Mouse (Mus musculus) cerebral cortex, adult 2 months (tissue): ENCODE results near the gene Gm44973.

Source experiments
- WGBS: fragments of 180-500 bp; shearing (Covaris S2); methylation state at CpG from one replicate; pipeline ENCODE4 v1.1.7; 2018; 5-methylcytosine and 5-hydroxymethylcytosine counted together

The Gm44973 gene

GRCm38 (mm10) chr7:5080815-5081214, 65.5 kb downstream of the Gm44973 start:
- WGBS, result 4% methylated on average over 6 of the region's 6 CpGs

GRCm38 (mm10) chr7:5081241-5081640, 65.9 kb downstream of the Gm44973 start:
- WGBS, result 26% methylated on average over 6 of the region's 6 CpGs

GRCm38 (mm10) chr7:5081939-5082338, 66.6 kb downstream of the Gm44973 start:
- WGBS, result 85% methylated on average over 2 of the region's 2 CpGs
